Mouse (Mus musculus): ENCODE data around the gene Klc3.

Gene Klc3

DNA sequence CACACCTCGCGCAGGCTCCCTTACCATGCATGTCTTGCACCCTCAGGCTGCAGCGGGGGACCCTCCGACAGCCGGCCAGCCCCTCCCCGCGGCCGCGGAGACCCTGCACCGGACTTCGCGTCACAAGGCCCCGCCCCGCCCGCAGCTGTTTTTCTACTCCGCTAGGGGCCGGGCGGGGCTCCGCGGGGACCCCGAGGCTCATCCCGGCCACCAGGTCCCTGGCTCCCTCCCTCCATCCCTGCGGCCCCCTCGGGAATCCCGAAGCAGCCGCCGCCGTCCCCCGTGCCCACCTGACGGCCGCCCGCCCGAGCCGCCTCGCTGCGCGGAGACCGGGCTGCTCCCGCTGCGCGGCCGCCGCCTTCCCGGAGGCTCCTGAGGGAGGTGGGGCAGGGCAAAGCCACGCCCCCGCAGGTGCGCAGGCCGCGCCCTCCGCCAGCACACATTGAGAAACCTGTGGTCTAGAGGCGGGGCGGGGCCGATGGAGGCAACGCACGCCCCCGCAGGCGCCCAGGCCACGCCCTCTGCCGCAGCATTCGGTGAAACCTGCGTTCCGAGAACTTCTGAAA lies at the start of gene Klc3:
Gene Klc3 (minus strand): TSS at position 374 of the 566 bp plus-strand sequence.
- DNase-seq (ENCODE audit: low spot score): peak; percentile 87

DNA sequence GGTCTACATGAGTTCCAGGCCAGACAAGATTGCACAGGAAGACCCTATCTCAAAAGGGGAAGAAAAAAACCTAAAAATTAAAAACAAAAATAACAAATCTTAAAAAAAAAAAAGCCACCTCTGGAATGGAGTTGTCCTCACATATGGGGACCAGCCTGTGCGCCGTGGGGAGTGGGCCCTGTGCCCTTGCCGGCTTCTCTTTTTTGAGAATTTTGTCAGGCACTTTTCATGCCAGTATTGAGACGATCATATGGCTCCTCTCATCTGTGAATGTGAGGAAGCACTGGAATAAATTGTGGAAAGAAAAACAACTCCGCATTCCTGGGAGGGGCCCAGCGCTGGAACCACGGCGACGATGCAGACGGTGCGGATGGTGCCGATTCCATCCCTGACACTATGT lies 45.3 kb upstream of the Klc3 start:
- no peak for DNase-seq (ENCODE audit: low spot score)

- no peak for DNase-seq (ENCODE audit: low spot score)
These were observed 43.8 kb upstream of the Klc3 start for GRCm38 (mm10) chr7:19447689-19448088.

DNA sequence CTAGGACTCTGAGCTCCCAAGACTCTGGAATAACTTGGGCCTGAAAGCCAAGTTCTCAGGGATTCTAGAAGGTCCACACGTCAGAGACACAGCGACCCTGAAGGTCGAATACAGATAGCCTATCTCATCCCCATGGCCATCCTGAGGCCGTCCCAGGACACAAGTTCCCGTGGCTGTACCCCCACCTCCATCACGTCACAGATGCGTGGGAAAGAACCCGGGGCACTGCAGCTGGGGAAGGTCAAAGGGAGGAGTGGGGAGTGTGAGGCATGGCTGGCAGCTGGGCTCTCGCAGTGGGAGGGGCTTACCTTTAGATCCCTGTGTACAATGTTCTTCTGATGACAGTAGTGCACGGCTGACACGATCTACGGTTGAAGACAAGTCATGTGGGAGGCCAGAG lies 40.9 kb upstream of the Klc3 start:
- DNase-seq (ENCODE audit: low spot score): no peak

DNA sequence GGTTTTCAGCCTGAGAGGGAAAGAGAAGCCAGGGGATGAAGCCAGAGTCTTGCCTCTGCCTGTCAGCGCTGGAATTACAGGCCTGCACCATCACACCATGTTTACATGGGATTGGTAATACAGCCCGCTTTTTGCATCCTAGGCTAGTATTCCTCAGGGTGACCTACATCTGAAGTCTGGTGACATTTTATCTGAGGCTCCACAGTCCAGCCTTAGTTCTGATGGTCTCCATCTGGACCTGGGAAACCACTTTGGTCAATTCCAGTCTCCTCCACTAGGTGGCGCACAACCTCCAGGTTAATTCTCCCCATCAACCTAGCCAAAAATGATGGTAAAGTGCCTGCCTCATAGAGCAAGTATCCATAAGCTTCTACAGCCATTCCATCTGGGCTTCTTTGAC lies 39.4 kb upstream of the Klc3 start:
- peak; percentile 41 for DNase-seq (ENCODE audit: low spot score)

- DNase-seq (ENCODE audit: low spot score): no peak
These were observed 37.7 kb upstream of the Klc3 start for GRCm38 (mm10) chr7:19441448-19442091.

GRCm38 (mm10) chr7:19437048-19437447 lies 33.1 kb upstream of the Klc3 start:
- DNase-seq (ENCODE audit: low spot score): no peak

- DNase-seq (ENCODE audit: low spot score): no peak
These were observed 32.4 kb upstream of the Klc3 start for GRCm38 (mm10) chr7:19436276-19436675.

GRCm38 (mm10) chr7:19432475-19432874 lies 28.6 kb upstream of the Klc3 start:
- DNase-seq (ENCODE audit: low spot score): no peak

- DNase-seq (ENCODE audit: low spot score): no peak
These were observed 26.5 kb upstream of the Klc3 start for GRCm38 (mm10) chr7:19430402-19430801.

GRCm38 (mm10) chr7:19429726-19430125 lies 25.8 kb upstream of the Klc3 start:
- DNase-seq (ENCODE audit: low spot score): no peak

DNA sequence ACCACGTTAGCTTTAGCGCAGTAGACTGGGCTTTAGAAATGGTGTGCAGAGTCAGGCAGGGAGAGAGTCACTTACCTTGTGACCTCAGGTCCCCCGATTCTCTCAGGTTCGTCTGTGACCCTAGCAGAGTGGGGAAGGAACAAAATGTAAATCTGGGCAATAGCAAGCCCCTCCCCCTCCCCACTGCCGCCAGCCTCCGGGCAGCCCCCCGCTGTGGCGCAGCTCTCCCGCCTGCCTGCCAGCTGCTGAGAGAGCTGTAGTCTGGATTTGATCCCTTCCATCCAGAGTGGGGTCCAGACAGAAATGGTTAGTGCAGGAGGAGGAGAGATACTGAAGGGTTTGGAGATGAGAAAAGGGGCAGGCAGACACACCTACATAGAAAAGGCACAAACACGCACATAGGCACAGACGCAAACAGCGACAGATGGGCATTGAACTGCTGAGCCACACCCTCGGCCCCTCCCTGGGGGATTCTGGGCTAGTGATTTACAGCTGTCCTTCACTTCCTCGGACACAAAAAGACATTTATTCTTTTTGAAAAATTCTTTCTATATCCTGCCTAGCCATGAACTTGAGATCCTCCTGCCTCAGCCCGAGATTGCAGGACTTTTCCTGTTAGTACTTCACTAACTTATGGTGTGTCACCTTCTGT lies 24.2 kb upstream of the Klc3 start:
- no peak for DNase-seq (ENCODE audit: low spot score)

DNA sequence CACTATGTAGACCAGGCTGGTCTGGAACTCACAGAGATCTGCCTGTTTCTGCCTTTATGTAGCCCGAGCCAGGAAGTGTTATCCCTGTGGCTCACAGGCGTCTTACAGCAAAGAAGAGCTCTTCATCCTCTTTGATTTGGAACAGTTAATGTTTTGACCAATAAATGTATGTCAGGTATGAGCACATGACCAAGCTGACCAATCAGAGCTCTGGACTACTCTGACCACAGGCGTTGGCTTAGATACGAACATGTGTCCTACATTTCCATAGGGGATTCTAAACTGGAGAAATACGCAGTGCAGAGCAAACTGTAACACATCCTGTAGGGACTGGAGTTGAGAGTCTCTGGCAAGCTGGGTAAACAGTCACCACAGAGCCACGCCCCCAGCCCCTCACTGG lies 23.0 kb upstream of the Klc3 start:
- no peak for DNase-seq (ENCODE audit: low spot score)

DNA sequence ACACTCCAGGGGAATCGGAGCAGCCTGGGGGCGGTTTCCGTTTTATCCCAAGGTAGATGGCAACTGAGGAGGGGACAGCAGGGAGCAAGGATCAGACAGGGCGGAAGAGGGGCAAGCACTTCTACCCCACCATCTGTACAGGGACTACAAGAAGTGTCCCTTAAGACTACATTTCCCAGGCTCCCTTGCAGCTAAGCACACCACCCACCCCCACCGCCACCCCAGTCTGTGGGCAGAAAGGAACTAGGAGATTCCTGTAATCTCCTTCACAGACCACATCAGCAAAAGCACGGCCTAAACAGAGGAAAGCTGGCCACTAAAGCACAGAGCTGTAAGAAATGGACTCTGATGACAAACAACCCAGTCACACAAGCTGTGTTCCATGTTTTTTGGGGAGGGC lies 22.4 kb upstream of the Klc3 start:
- no peak for DNase-seq (ENCODE audit: low spot score)

- DNase-seq (ENCODE audit: low spot score): no peak
These were observed 20.1 kb upstream of the Klc3 start for GRCm38 (mm10) chr7:19424051-19424450.

- no peak for DNase-seq (ENCODE audit: low spot score)
These were observed 19.2 kb upstream of the Klc3 start for GRCm38 (mm10) chr7:19423083-19423482.

DNA sequence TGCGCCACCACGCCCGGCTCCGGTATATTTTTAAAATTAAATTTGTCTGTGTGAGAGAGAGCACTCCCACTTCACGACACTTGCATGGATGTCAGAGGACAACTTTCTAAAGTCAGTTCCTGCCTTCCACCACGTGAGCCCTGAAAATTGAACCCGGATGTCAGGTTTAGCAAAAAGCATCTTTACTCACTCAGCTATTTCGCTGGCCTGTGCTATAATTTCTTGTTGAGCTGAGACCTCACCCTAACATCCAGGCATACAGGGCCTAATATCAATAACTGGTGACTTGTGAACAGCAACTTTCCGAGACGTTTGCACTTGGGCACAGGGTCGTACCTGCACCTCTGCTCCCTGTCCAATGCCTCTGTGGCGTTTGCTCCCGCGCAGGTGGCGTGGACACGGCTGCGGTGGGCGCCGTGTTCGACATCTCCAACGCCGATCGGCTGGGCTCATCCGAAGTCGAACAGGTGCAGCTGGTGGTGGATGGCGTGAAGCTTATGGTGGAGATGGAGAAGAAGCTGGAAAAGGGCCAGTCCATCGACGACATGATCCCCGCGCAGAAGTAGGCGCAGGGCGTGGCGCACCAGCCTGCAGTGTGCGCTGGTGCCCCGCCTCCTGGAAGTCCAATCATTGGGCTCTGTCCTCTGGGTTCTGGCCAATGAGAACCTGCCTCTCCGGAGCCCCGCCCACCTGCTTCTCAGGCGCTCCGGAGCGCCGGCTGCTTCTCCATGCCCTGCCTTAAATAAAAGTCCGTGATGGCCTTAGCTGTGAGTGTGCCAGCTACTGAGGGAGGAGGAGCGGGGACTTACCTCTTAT lies 17.1 kb upstream of the Klc3 start:
- peak; percentile 82 for DNase-seq (ENCODE audit: low spot score)

GRCm38 (mm10) chr7:19420121-19420520 lies 16.2 kb upstream of the Klc3 start:
- DNase-seq (ENCODE audit: low spot score): no peak

DNA sequence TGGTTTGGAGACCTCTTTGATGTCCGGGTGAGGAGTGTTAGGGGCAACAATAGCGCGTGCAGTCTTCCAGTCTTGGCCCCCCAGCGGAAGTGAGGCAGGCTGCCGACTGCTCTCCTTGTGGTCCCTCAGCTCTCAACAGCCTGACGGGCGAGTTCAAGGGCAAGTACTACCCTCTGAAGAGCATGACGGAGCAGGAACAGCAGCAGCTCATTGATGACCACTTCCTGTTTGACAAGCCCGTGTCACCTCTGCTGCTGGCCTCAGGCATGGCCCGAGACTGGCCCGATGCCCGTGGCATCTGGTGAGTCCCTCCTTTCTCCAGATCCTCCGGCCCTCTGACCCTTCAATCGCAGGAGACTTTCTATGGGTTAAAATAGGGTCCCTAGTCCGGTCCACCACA lies 12.7 kb upstream of the Klc3 start:
- no peak for DNase-seq (ENCODE audit: low spot score)

DNA sequence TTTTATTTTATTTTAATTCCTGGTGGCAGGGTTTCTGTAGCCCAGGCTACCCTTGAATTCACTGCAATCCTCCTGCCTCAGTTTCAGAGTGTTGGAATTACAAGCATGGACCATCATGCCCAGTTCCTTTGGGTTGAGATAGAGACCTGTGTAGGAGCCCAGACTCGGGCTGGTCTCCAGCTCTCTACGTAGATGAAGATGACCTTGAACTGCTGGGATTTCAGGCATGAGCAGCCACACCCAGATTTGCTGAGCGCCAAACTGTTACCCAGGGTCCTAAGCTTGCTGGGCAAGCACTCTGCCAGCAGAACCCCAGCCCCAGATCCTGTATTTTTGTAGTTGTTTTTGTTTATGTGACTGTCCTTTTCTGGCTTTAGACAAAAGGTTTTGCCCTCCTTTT lies 9.6 kb upstream of the Klc3 start:
- no peak for DNase-seq (ENCODE audit: low spot score)

DNA sequence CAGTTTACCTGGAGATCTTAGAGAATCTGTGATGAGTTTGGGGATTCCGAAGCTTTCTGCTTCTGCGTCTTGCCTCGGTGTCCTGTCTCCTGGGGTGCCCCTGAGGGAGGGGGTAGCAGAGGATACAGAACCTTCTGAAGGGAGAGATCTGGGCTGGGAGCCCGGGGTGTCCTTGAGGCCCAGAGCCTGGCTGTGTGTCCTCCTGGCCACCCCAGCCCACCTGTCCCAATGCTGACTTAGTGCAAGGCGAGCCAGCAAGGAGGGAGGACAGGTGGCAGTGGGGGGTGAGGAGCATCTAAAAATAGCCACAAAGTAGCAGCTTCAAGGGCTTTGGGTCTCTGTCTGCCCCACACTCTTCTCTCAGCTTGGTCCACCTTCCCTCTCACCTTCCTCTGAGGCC lies 7.9 kb upstream of the Klc3 start:
- no peak for DNase-seq (ENCODE audit: low spot score)

- no peak for DNase-seq (ENCODE audit: low spot score)
These were observed 7.0 kb upstream of the Klc3 start for GRCm38 (mm10) chr7:19410766-19411344.

DNA sequence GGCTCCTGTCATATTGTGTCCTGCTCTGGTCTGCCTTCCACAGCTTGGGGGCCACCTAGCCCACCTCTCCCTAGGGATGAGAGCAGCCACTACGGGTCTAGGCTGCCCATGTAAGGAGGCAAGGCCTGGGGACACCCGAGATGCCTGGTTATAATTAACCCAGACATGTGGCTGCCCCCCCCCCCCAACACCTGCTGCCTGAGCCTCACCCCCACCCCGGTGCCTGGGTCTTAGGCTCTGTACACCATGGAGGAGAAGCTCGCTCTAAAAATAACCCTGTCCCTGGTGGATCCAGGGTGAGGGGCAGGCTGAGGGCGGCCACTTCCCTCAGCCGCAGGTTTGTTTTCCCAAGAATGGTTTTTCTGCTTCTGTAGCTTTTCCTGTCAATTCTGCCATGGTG lies 5.8 kb upstream of the Klc3 start:
- no peak for DNase-seq (ENCODE audit: low spot score)
